Mouse (Mus musculus) adrenal gland, adult (tissue): ENCODE results near the gene Scfd2.

Experiments used
- DNase-seq, 2 experiments: peaks; one replicate each; pipeline ENCODE4 v3.0.0; 2022 to 2023; ENCODE audit warnings: low spot score in 1 of 2; ENCODE audit not compliant: inconsistent age in 2 of 2

Scfd2 gene

GRCm38 (mm10) chr5:74206649-74207048, 324.9 kb downstream of the Scfd2 start:
- no peak for DNase-seq

- no peak for DNase-seq
These were observed 325.5 kb downstream of the Scfd2 start for GRCm38 (mm10) chr5:74206038-74206437.

- DNase-seq = peak; percentile 81 to 89
These were observed 326.1 kb downstream of the Scfd2 start for GRCm38 (mm10) chr5:74205509-74205908.

GRCm38 (mm10) chr5:74204465-74204864, 327.1 kb downstream of the Scfd2 start:
- DNase-seq = no peak

- DNase-seq = no peak
These were observed 329.0 kb downstream of the Scfd2 start for GRCm38 (mm10) chr5:74202515-74202914.

GRCm38 (mm10) chr5:74201570-74202357, 329.8 kb downstream of the Scfd2 start:
- no peak for DNase-seq

GRCm38 (mm10) chr5:74200481-74200880, 331.1 kb downstream of the Scfd2 start:
- no peak for DNase-seq

- no peak for DNase-seq
These were observed 331.8 kb downstream of the Scfd2 start for GRCm38 (mm10) chr5:74199793-74200192.

- peak in 1 of 2 experiments; percentile 44 for DNase-seq
These were observed 333.1 kb downstream of the Scfd2 start for GRCm38 (mm10) chr5:74198446-74198845.

- peak; percentile 29 to 72 for DNase-seq
These were observed 333.8 kb downstream of the Scfd2 start for GRCm38 (mm10) chr5:74197541-74198330.

- peak; percentile 65 to 86 for DNase-seq
These were observed 335.3 kb downstream of the Scfd2 start for GRCm38 (mm10) chr5:74196307-74196618.

GRCm38 (mm10) chr5:74195614-74196306, 335.8 kb downstream of the Scfd2 start:
- DNase-seq = peak in 1 of 2 experiments; percentile 77

GRCm38 (mm10) chr5:74194841-74195613, 336.5 kb downstream of the Scfd2 start, which contains the start of gene Rasl11b:
TSS of gene Rasl11b (plus strand) at chr5:74195286.
- DNase-seq = peak; percentile 95 to 97

- peak in 1 of 2 experiments; percentile 31 for DNase-seq
These were observed 337.3 kb downstream of the Scfd2 start for GRCm38 (mm10) chr5:74194027-74194840.

GRCm38 (mm10) chr5:74193626-74194025, 337.9 kb downstream of the Scfd2 start:
- no peak for DNase-seq

GRCm38 (mm10) chr5:74193008-74193407, 338.6 kb downstream of the Scfd2 start:
- DNase-seq = no peak

- no peak for DNase-seq
These were observed 340.6 kb downstream of the Scfd2 start for GRCm38 (mm10) chr5:74190911-74191310.

GRCm38 (mm10) chr5:74190161-74190491, 341.4 kb downstream of the Scfd2 start:
- no peak for DNase-seq

GRCm38 (mm10) chr5:74189484-74190160, 341.9 kb downstream of the Scfd2 start:
- no peak for DNase-seq
